Mouse (Mus musculus) G1E (cell line): ENCODE results near the gene Grid2.

Source experiments
- CTCF ChIP-seq: IDR thresholded peaks from 2 replicates; pipeline ENCODE4 v1.5.1; 2012; ENCODE audit warnings: low read depth, low read length, inconsistent platforms, mixed read lengths
- GATA2 ChIP-seq: IDR thresholded peaks from 2 replicates; pipeline ENCODE4 v1.6.1; 2012; ENCODE audit warnings: low read depth, low read length, inconsistent platforms, borderline replicate concordance
- TAL1 ChIP-seq: conservative IDR thresholded peaks from 2 replicates; pipeline ENCODE4 v1.6.1; 2012; ENCODE audit warnings: low read depth, low read length, inconsistent platforms, mixed read lengths

DNA sequence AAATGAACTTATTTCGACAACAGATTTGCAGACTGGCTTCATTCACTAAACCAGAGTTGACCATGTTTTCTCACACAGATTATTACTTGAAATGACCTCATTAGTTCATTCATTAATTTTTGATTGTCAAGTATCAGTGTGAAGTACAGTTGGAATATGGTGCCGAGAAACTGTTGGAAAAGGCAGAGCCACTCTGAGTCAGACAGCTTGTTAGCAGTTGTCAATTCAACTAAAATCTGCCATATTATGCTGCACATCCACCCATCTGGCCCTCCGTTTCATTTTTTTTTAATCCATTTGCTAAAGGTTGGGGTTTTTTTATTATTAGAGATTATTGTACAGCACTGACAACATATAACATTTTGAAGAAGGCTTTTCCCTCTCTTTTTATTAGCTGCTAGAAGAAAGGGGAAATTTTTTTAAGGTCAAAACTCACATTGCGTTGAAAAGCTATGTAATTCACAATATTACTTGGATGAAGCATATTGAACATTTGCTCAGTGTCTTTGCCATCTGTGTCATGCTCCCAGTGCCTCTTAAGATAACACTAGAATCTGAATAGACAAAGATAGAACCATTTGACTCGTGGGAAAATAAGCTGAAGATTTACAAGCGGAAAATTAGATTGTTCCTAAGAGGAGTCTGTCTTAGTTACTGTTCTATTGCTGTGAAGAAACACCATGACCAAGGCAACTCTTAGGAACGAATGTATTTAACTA lies 1333.0 kb downstream of the Grid2 start:
- no peak for TF ChIP-seq CTCF
- no peak for TF ChIP-seq TAL1
- no peak for TF ChIP-seq GATA2
